Mouse (Mus musculus) bone marrow macrophage, adult 2 months (primary cell): ENCODE results near the gene Fam19a5. TPM values are rescaled to one million over a fixed set of nuclear protein-coding genes. Genes with fewer than 3 reads are reported as not detected.

Experiments
- H3K27ac ChIP-seq: 2 replicates; pipeline ENCODE4 v1.5.1; 2012; ENCODE audit warnings: low read depth, low read length; ENCODE audit not compliant: insufficient read depth
- H3K4me1 ChIP-seq: 2 replicates; pipeline ENCODE4 v1.6.1; 2012; ENCODE audit warnings: low read length; ENCODE audit not compliant: control insufficient read depth, insufficient read depth
- H3K4me3 ChIP-seq: 2 replicates; pipeline ENCODE4 v1.5.1; 2012; ENCODE audit warnings: mild to moderate bottlenecking, low read length, moderate library complexity; ENCODE audit not compliant: insufficient read depth
- CTCF ChIP-seq: IDR thresholded peaks from 2 replicates; pipeline ENCODE4 v1.5.1; 2012; ENCODE audit warnings: low read depth, mild to moderate bottlenecking, low read length, moderate library complexity
- POLR2A ChIP-seq: IDR thresholded peaks from 2 replicates; pipeline ENCODE4 v1.6.1; 2012; ENCODE audit warnings: mild to moderate bottlenecking, low read depth, low read length, borderline replicate concordance
- polyA plus RNA-seq: library from polyadenylated mRNA; stranded (reverse); fragments of >200 nt; gene quantifications from 2 replicates; pipeline ENCODE4 v1.2.4, GENCODE M21; 2012; ENCODE audit not compliant: missing spikeins, insufficient read depth, insufficient read length

Gene Fam19a5
- not detected in 2 replicates for polyA plus RNA-seq

GRCm38 (mm10) chr15:87543599-87544338, at the start of gene Fam19a5:
TSS of gene Fam19a5 (plus strand) at chr15:87544299.
- no peaks in the 10 kb centered on the region for H3K4me1 ChIP-seq
- H3K27ac ChIP-seq = no peak within 1 kb of the TSS
- TF ChIP-seq CTCF = no peak
- no peak for TF ChIP-seq POLR2A
- no peak within 1 kb of the TSS for H3K4me3 ChIP-seq

DNA sequence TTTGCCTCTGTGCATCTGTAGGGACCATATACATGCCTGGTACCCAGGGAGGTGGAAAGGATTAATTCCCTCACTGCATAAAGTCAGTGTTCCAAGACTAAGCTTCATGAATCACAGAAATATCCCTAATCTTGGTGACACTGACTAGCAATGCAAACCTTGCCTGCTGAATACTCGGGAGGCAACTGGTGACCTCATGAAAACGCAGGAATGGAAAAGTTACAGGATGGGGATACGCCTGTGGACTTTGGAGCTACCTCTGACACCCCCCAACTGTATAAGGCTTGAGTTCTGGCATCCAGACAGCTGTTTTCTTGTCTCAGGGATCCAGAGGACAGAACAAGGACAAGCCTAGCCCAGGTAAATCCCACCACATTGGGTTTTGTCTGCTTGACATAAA, 42.4 kb upstream of the Fam19a5 start:
- Histone ChIP-seq H3K27ac (no peak overlapping the region), H3K4me1 (no peaks in the 10 kb centered on the region), H3K4me3 (no peak overlapping the region)
- no peak for TF ChIP-seq CTCF
- no peak for TF ChIP-seq POLR2A

DNA sequence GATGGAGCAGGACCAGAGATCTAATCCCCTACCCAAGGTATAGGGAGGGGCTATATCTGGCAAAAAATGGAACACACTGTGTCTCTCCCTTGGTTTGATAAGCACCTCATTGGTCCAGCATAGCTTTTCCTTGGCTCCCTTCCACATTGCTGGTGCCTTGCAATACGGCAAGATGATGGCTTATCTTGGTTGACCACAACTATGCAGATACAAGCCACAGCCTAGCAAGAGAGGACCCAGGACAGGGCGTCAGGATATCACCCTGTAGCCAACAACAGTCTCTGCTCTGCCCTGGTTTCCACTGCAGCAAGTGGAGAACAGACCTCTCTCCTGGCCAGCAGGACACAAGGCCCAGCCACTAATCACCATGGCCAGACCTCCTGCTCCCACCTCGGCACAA, 36.8 kb upstream of the Fam19a5 start:
- Histone ChIP-seq H3K27ac (no peak overlapping the region), H3K4me3 (no peak overlapping the region), H3K4me1 (no peaks in the 10 kb centered on the region)
- TF ChIP-seq POLR2A (no peak), CTCF (no peak)

DNA sequence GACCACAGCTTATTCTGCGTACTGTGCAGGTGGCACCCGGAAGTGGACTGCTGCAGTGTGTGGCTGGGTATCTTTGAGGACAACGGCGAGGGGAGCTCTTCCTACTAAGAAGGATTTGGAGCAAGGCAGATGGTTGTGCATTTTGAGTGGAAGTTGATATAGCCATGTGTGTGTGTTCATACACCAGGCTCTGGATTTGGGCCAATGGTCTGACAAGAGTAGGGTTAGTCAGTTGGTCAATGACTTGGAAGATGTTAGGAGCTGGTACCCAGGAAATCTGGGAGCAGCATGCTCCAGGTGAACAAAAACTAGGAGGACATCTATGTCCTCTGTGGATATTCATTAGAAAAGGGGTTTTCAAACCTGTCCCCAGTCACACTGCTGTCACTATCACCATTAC, 33.2 kb upstream of the Fam19a5 start:
- Histone ChIP-seq H3K4me1 (no peaks in the 10 kb centered on the region), H3K27ac (no peak overlapping the region), H3K4me3 (no peak overlapping the region)
- no peak for TF ChIP-seq POLR2A
- no peak for TF ChIP-seq CTCF

DNA sequence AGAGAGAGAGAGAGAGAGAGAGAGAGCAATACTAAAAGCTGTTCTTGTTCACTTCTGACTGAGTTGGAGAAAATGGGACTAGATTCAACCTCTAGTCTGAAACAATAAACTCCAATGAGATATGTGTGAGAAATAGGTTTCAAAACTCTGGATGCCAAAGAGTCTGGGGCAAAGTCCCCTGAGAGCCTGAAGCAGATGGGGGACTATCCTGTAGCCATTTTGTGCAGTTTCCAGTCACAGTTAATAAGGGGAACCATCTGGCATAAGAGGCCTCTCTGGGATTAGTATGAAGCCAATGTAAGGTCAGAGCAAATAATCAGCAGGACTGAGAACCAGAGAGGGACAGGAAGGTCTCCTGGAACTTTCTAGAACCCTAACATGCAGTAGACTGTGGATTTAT, 25.9 kb upstream of the Fam19a5 start:
- Histone ChIP-seq H3K4me1 (no peaks in the 10 kb centered on the region), H3K27ac (no peak overlapping the region), H3K4me3 (no peak overlapping the region)
- TF ChIP-seq CTCF (no peak), POLR2A (no peak)

DNA sequence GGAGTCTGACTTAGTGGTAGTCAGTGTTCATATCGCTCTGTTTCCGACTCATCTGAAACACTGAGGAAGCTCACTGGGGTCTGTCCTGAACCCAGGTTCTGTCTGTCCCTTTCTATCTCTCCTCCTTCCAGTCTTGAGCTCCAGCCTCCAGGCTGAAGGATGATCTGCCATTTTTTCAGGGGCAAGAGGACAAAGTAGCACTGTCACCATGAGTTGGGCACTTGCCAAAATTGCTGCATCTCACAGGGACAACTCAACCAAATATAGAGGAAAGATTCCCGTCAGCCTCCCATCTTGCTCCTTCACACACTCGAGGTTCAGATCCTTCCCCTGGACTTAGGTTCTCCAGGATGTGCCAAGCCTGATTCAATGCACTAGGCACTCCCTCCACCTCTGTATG, 14.8 kb upstream of the Fam19a5 start:
- no peak for TF ChIP-seq CTCF
- TF ChIP-seq POLR2A = no peak

GRCm38 (mm10) chr15:87541656-87542055, 2.4 kb upstream of the Fam19a5 start:
- Histone ChIP-seq H3K4me3 (no peak overlapping the region), H3K27ac (no peak overlapping the region)
- no peak for TF ChIP-seq POLR2A
- no peak for TF ChIP-seq CTCF

More for the DNA sequence above, 14.8 kb upstream of the Fam19a5 start:
- H3K4me1 ChIP-seq = no peaks in the 10 kb centered on the region
- no peak overlapping the region for H3K27ac ChIP-seq
- no peak overlapping the region for H3K4me3 ChIP-seq

GRCm38 (mm10) chr15:87544401-87545129, 466 bp downstream of the Fam19a5 start:
- Histone ChIP-seq H3K27ac (no peak overlapping the region), H3K4me3 (no peak overlapping the region), H3K4me1 (no peaks in the 10 kb centered on the region)
- TF ChIP-seq POLR2A (no peak), CTCF (no peak)

More at GRCm38 (mm10) chr15:87541656-87542055, 2.4 kb upstream of the Fam19a5 start:
- no peaks in the 10 kb centered on the region for H3K4me1 ChIP-seq

DNA sequence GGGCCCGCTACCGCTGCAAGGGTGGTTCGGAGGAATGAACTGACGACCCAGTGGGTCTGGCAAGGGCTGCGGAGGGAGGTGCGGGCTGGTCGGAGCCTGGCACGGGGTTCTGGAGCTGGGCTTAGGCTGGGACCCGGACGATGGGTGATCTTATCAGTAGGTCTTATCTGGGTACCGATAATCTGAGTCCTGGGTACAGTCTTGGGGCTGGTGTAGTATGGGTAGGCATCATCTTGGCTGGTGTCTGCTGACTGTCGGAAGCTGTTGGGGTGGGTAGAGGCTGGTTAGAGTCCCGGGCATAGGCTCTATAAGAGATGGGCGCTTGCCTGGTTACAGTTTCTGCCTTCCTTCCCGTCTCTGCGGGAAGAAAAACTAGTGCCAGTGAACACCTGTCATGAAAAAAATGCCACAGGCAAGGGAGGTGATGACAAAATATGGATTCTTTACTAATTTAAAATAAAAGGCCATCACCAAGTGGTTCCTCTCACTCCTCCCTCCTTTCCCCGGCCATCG, 1.1 kb downstream of the Fam19a5 start:
- Histone ChIP-seq H3K4me1 (no peaks in the 10 kb centered on the region), H3K27ac (no peak overlapping the region), H3K4me3 (no peak overlapping the region)
- TF ChIP-seq POLR2A = no peak
- no peak for TF ChIP-seq CTCF
